Mouse (Mus musculus): Measurements from ENCODE around the gene Tmem240.

- no peak for TF ChIP-seq CTCF (IDR thresholded peaks at IDR 0.05; ENCODE audit: low read depth)
- TF ChIP-seq EP300 (optimal IDR thresholded peaks at IDR 0.05), result no peak
Measured at GRCm38 (mm10) chr4:155788300-155788699, 53.7 kb downstream of the Tmem240 start.

Data from stomach, postnatal 0 days (tissue).